Mouse (Mus musculus) heart, postnatal 36 days (tissue): ENCODE results near the gene Ism1. TPM values are rescaled to one million over a fixed set of nuclear protein-coding genes. Genes with fewer than 3 reads are reported as not detected.

Source experiments
- DNase-seq, 2 experiments: peaks; one replicate each; pipeline ENCODE4 v3.0.0; 2021 to 2022
- intact Hi-C: fragments of 180-260 bp; cut with DNase I; formaldehyde crosslinking; loops from one replicate; pipeline ENCODE4 v1.15.1; 2025
- total RNA-seq, 2 experiments: library from RNA; stranded (reverse); gene quantifications; 2 replicates each; pipeline ENCODE4 v1.2.3; 2021

The Ism1 gene
- total RNA-seq, result 1 to 10 TPM in 1 of 2 experiments, under 1 TPM in 1; 0.44 to 1.2 TPM

DNA sequence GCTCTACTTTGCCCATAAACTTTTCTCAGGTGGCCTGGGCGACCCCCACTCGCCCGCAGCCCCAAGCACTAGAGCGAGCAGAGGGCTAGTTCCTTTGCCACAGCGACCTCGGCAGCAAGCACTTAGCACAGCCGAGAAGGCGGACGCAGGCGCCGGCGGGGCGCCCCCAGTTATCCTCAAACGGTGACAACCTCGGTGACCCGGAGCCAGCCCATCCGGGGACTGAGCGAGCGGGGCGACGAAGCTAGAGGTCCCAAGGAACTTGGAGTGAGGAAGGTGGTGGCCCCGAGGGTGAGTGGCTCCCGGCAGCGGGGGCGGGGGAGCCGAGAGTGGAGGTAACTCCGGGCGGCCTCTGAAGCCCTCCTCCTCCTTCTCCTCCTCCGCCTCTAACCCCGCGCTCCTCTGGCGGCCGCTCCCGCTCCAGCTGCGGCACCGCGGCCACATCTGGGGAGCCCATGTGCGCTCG lies at the start of gene Ism1:
Gene Ism1 (plus strand): TSS at position 370 of the 466 bp plus-strand sequence.
- intact Hi-C loops, result loop anchor here (5.0 kb wide), 1 partner anchor 469 kb away; no protein-coding TSS in a partner anchor
- peak; percentile 39 for DNase-seq

- intact Hi-C loops, result no loop called here
- DNase-seq, result no peak
Measured at GRCm38 (mm10) chr2:139628731-139629130, 49.2 kb upstream of the Ism1 start.

GRCm38 (mm10) chr2:139629653-139630052 lies 48.3 kb upstream of the Ism1 start:
- intact Hi-C loops, result no loop called here
- no peak for DNase-seq

- DNase-seq, result no peak
- intact Hi-C loops, result no loop called here
Measured at GRCm38 (mm10) chr2:139634506-139634905, 43.5 kb upstream of the Ism1 start.

DNA sequence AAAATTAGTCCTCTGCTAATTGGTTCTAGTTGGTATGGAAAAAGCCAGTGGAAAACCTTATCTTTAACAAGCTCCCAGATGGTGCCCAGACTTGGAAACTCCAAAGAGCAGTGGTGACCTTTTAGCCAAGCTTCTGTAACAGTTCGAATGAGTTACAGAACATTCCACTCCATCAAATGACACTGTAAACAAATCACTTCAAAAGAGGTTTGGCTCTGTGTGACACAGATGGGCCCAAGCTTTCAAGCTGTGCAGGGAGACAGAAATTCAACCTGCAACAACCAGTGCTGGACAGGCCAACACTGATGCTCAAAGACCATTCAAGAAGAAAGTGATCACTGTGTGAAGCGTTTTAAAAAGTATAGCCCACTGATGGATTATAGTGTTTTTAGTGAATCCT lies 40.1 kb upstream of the Ism1 start:
- no peak for DNase-seq
- intact Hi-C loops, result no loop called here

- DNase-seq, result no peak
- intact Hi-C loops, result no loop called here
Measured at GRCm38 (mm10) chr2:139641757-139642385, 36.1 kb upstream of the Ism1 start.

DNA sequence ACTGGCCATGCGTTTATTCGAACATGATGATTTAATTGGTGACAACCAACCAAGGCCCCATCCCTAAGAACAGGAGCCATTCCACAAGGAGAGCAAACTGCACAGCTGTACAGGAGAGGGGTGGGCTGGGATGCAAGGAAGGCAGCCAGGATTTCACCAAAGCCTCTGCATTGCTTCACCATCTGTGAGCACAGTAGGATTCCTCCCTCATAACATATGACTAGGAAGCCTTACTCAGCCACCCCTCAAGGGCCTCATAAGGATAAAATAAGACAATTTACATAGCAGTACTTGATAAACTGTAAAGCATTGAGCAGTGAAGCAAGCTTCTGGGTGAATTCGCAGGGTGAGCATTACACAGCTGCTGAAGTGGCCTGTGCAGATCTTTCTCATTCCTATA lies 28.5 kb upstream of the Ism1 start:
- intact Hi-C loops, result no loop called here
- no peak for DNase-seq

- no peak for DNase-seq
- intact Hi-C loops, result no loop called here
Measured at GRCm38 (mm10) chr2:139656750-139657149, 21.2 kb upstream of the Ism1 start.

GRCm38 (mm10) chr2:139671838-139672237 lies 6.1 kb upstream of the Ism1 start:
- DNase-seq, result no peak
- intact Hi-C loops, result no loop called here

DNA sequence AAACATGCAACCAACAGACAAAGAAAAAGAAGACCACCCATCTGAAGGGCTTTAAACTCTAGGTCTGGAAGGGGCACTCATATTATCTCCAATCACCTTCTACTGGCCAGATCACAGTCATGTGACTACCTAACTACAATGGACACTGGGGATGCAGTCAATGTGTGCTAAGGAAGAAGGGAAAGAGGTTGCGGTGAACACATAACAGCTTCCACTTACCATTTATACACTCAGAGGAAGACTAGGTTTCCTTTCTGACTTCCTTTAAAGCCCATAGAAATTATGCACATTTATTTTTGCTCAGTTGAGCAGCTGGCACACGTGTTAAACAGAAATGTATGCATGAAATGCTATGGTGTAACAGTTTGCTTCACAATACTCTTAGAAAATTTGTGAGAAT lies 5.6 kb upstream of the Ism1 start:
- intact Hi-C loops, result no loop called here

DNA sequence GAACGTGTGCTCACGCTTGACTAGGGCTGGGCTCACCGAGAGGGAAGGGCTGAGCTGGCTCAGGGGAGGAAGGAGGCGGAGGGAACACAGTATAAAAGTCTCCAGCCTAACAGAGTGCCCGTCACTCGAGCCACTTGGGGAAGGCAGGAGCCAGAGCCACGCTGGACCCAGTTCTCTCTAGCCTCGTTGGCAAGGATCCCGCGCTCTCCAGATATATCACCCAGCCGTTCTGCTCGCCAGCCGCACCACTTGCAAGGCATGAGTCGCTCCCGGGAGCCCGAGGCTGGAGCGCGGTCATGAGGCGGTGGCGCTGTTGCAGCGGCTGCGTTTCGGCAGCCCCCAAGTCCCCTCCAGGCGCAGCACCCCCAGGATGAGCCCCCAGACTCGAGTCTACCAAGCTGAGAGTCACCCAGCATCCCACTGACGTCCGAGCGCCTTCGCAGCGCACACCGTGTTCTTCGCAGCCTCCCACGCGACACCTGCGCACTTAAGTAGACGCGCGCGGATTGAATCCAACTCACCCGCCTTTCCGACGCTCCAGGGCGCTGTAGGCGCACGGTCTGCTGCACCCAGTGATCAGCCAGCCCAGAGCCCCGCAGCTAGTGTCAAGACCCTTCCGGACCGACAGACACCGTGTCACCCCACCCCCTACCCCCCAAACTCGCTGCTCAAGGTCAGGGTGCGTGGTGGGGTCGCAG lies 764 bp upstream of the Ism1 start:
- peak; percentile 62 to 72 for DNase-seq

More for the DNA sequence above, 5.6 kb upstream of the Ism1 start:
- no peak for DNase-seq

GRCm38 (mm10) chr2:139678275-139679140 lies 530 bp downstream of the Ism1 start:
- intact Hi-C loops, result loop anchor here (5.0 kb wide), 1 partner anchor 469 kb away; no protein-coding TSS in a partner anchor
- DNase-seq, result peak; percentile 25 to 50

More for the DNA sequence above, 764 bp upstream of the Ism1 start:
- intact Hi-C loops, result loop anchor here (5.0 kb wide), 1 partner anchor 470 kb away; no protein-coding TSS in a partner anchor

DNA sequence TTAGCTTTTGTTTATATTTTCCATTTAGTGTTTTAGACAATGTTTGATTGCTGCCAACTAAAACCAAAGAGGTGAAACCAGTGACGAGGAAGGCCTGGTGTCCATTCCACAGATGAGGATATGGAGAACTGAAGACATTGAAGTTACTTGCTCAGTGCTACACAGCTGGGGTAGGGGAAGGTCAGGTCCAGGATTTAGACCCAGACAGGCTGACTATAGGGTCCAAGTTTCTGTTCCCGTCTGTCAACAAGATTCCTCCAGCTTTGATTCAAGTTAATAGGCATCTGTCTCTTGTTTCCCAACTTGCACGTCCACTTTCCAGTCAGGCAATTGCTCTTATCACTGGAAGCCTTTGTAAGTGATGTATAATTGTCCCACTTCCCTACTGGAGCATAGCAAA lies 4.6 kb downstream of the Ism1 start:
- DNase-seq, result no peak
- intact Hi-C loops, result no loop called here

DNA sequence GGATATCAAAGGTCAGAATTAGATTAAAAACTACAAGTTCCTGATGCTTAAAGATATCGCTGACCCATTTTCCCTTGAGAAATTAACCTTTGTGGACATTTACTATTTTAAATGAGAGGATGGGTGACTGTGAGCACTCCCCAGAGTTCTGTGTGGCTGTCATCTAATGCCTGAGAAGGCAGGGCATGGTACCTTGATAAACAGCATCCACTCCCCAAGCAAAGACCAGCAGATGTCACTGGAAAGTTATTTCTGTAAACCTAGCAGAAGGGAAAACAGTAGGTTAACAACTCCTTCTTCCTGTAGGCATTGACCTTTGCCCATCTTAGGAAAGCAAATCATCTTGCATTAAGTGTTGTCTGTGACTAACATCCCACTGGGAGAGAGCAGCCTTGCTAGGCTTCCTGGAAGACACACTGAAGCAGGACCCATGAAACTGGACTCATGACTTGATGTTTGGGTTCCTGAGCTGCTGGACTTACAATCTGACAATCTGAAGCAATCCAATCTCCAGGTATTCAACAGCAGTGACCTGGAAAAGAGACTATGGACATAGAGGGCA lies 11.5 kb downstream of the Ism1 start:
- intact Hi-C loops, result no loop called here
- DNase-seq, result no peak

- no peak for DNase-seq
- intact Hi-C loops, result no loop called here
Measured at GRCm38 (mm10) chr2:139693521-139693920, 15.5 kb downstream of the Ism1 start.

DNA sequence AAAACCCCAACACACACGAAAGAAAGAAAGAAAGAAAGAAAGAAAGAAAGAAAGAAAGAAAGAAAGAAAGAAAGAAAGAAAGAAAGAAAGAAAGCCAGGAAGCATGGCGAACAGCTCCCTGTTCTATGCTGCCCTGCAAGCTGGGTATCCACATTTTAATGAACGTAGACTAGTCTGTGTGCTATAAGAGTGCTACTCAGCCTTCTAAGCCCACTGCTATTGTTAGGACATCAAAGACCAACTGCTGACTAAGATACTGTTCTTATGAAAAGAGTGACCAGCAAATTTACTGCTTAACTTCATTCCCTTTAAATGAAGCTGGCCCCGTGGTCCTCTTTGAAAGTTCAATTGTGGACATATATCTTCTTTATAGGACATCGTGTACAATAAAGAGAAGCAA lies 16.7 kb downstream of the Ism1 start:
- intact Hi-C loops, result no loop called here
- no peak for DNase-seq

DNA sequence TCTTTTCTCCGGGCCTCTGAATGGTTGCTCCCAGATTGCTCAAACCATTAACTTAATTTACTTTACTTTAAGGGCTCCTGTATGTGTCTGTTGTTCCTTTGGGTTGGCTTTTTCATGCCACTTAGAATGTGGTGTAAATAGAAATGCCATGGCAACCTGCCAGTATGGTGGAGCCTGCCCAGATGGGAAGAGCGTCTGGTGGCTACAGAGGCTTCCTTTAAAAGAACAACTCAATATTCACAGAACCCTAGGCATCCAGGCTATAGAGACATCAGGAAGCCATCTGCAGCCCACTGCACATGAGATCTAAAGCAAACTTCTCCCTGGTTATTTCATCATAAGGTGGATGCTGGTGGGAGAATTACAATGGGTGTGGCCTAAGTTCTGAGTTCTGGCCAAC lies 18.6 kb downstream of the Ism1 start:
- DNase-seq, result no peak
- intact Hi-C loops, result no loop called here

DNA sequence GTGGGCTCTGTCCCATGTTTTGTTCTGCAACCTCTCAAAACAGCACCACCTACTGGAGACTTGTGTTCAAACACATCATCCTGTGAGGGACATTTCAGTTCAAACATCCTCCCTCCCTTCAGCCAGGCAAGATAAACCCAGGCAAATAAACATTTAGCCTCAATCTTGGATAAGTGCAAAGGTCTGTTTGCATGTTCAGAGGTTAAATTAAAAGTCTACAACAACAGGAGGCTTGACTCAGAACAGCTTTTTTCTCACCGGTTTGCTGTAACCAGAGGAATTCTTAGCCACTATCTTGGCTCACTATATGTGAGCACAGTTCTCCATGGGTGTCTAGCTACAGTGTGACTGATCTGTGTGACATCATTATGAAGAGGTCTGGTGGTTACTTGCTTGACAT lies 22.6 kb downstream of the Ism1 start:
- DNase-seq, result no peak
- intact Hi-C loops, result no loop called here

- no peak for DNase-seq
- intact Hi-C loops, result no loop called here
Measured at GRCm38 (mm10) chr2:139704951-139705350, 27.0 kb downstream of the Ism1 start.

GRCm38 (mm10) chr2:139708194-139708899 lies 30.4 kb downstream of the Ism1 start:
- intact Hi-C loops, result no loop called here
- no peak for DNase-seq
